Mouse (Mus musculus) E14TG2a.4 (cell line): ENCODE data around the gene Svs3b.
"Not testable (repeated sequence)": the region's sequence is repeated elsewhere in the genome, so short reads cannot be mapped to it uniquely, and the experiment has no call there.

Experiments used
- H3K27me3 ChIP-seq: 2 replicates; pipeline ENCODE4 v1.6.1; 2014; ENCODE audit warnings: low read length, control low read depth; ENCODE audit not compliant: insufficient read depth
- H3K36me3 ChIP-seq: 2 replicates; pipeline ENCODE4 v1.6.1; 2014; ENCODE audit warnings: low read length, control low read depth; ENCODE audit not compliant: insufficient read depth
- H3K4me1 ChIP-seq: replicated peaks from 2 replicates; pipeline ENCODE4 v1.6.1; 2014; ENCODE audit warnings: low read depth, low read length, control low read depth
- H3K4me3 ChIP-seq: replicated peaks from 2 replicates; pipeline ENCODE4 v1.5.1; 2014; ENCODE audit warnings: mild to moderate bottlenecking, low read length
- H3K9me3 ChIP-seq: 2 replicates; pipeline ENCODE4 v1.6.1; 2014; ENCODE audit warnings: low read length, control low read depth
- CTCF ChIP-seq: conservative IDR thresholded peaks from 2 replicates; pipeline ENCODE4 v1.5.1; 2014; ENCODE audit warnings: low read length
- NANOG ChIP-seq: IDR thresholded peaks from 2 replicates; pipeline ENCODE4 v1.6.1; 2014; ENCODE audit warnings: borderline replicate concordance, low read length, mixed read lengths
- POU5F1 ChIP-seq: IDR thresholded peaks from 2 replicates; pipeline ENCODE4 v1.6.1; 2014; ENCODE audit warnings: low read length, borderline replicate concordance

The Svs3b gene

GRCm38 (mm10) chr2:164210892-164211291 is 45.5 kb downstream of the Svs3b start:
- Histone ChIP-seq H3K4me3 (no peak overlapping the region), H3K36me3 (no peaks in the 10 kb centered on the region), H3K9me3 (peaks cover 10% of the 10 kb centered on the region), H3K4me1 (no peaks in the 10 kb centered on the region), H3K27me3 (no peaks in the 10 kb centered on the region; the same call in 1 of the 2 replicates)
- no peak for TF ChIP-seq CTCF
- no peak for TF ChIP-seq POU5F1
- no peak for TF ChIP-seq NANOG

DNA sequence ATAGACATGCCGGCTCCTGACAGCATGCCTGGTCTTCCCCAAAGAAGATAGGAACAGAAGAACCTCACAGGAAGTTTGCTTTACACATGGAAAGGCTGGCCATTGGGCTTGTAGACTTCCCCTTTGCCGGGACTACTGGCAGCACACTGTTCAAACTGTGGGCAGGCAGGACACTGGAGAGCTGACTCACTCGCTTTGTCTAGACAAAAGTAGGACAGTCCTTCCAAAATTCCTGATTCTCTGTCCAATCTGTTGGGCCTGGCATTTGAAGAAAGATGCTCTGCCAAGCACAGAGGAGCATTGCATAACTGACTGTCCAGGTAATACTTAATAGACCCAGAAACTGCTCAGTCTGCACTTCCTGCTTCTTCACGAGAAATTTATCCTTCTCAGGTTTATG is 49.8 kb downstream of the Svs3b start:
- Histone ChIP-seq H3K27me3 (no peaks in the 10 kb centered on the region), H3K9me3 (peaks cover 13% of the 10 kb centered on the region), H3K4me1 (no peaks in the 10 kb centered on the region), H3K36me3 (no peaks in the 10 kb centered on the region), H3K4me3 (no peak overlapping the region)
- no peak for TF ChIP-seq NANOG
- no peak for TF ChIP-seq POU5F1
- no peak for TF ChIP-seq CTCF

DNA sequence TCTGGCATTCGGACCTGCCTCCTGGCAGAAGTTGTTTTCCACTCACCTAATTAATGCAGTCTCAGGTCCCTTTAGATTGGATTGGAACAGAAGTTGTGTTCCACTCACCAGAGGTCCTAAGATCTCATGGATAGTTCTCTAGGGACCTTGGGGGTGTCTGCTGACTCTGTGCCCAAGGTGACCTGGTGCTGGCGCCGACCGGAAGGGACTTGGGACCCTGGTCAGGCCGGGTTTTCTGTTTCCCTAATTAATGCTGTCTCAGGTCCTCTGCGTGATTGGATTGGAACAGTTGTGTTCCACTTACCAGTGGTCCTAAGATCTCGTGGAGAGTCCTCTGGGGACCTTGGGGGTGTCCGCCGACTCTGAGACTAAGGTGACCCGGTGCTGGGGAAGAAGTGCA is 50.4 kb downstream of the Svs3b start:
- not testable (repeated sequence) for H3K4me3 ChIP-seq, H3K27me3 ChIP-seq, H3K4me1 ChIP-seq, H3K36me3 ChIP-seq
- H3K9me3 ChIP-seq = peaks cover 10% of the 10 kb centered on the region
